Mouse (Mus musculus) intestine, embryonic 16.5 days (tissue): ENCODE measurements around the gene Lypd5. TPM values are rescaled to one million over a fixed set of nuclear protein-coding genes. Genes with fewer than 3 reads are reported as not detected.

ENCODE experiments used
- ATAC-seq: fragments of 200-750 bp; cut with Nextera tagmentation; 2 replicates; pipeline ENCODE4 v1.8.0; 2017; ENCODE audit warnings: moderate TSS enrichment, moderate library complexity
- H3K27ac ChIP-seq: fragments of 300-500 bp; sonication (generic); 2 replicates; pipeline ENCODE4 v1.5.1; 2014; ENCODE audit warnings: mild to moderate bottlenecking, low read length
- H3K27me3 ChIP-seq: fragments of 300-500 bp; sonication (generic); replicated peaks from 2 replicates; pipeline ENCODE4 v1.6.1; 2014; ENCODE audit warnings: low read length, control low read depth, mixed read lengths; ENCODE audit not compliant: control insufficient read depth, insufficient read depth
- H3K36me3 ChIP-seq: fragments of 300-500 bp; sonication (generic); 2 replicates; pipeline ENCODE4 v1.6.1; 2014; ENCODE audit warnings: low read length, control low read depth; ENCODE audit not compliant: control insufficient read depth, insufficient read depth
- H3K4me1 ChIP-seq: fragments of 300-500 bp; sonication (generic); 2 replicates; pipeline ENCODE4 v1.6.1; 2014; ENCODE audit warnings: low read length, control low read depth, mixed read lengths; ENCODE audit not compliant: control insufficient read depth, insufficient read depth
- H3K4me2 ChIP-seq: fragments of 300-500 bp; sonication (generic); 2 replicates; pipeline ENCODE4 v1.6.1; 2014; ENCODE audit warnings: low read depth, low read length, control low read depth
- H3K4me3 ChIP-seq: fragments of 300-500 bp; sonication (generic); 2 replicates; pipeline ENCODE4 v1.5.1; 2014; ENCODE audit warnings: mild to moderate bottlenecking, low read length
- H3K9ac ChIP-seq: fragments of 300-500 bp; sonication (generic); 2 replicates; pipeline ENCODE4 v1.6.1; 2014; ENCODE audit warnings: low read depth, low read length
- H3K9me3 ChIP-seq: fragments of 300-500 bp; sonication (generic); 2 replicates; pipeline ENCODE4 v1.6.1; 2016; ENCODE audit warnings: low read length, control low read depth; ENCODE audit not compliant: control insufficient read depth
- WGBS: fragments of 180-500 bp; shearing (Covaris S2); extraction: QIAGEN DNeasy Blood & Tissue Kit; methylation state at CpG from one replicate; pipeline ENCODE4 v1.1.7; 2014; 5-methylcytosine and 5-hydroxymethylcytosine counted together
- polyA plus RNA-seq: library from polyadenylated mRNA; unstranded; fragments of >200 nt; fragmentation: Nextera tagmentation; extraction: Ambion mirVana; gene quantifications from 2 replicates; pipeline ENCODE4 v1.2.1, GENCODE M21; 2015

The Lypd5 gene
- polyA plus RNA-seq, 1 experiment from 2014 or later = not detected

DNA sequence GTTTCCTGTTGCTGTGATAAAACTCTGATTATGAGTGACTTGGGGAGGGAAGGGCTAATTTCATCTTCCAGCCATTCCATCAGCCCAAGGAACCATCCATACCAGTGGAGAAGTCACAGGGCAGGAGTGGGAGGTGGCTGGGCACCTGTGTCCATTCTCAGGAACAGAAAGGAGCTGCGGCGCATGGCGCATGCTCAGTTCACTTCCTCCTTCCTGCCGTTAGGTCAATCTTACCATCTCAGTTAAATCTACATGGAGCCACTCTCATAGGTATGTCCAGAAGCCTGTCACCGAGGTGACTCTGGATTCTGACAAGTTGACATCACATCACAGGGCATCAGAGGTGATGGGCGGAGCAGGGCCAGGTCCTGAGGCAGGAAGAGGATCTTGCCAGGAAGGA is 6.7 kb downstream of the Lypd5 start:
- Histone ChIP-seq H3K27ac (no peak overlapping the region), H3K27me3 (no peaks in the 10 kb centered on the region), H3K36me3 (no peaks in the 10 kb centered on the region), H3K4me2 (no peak overlapping the region), H3K4me3 (no peak overlapping the region), H3K4me1 (no peaks in the 10 kb centered on the region), H3K9me3 (no peaks in the 10 kb centered on the region), H3K9ac (no peak overlapping the region)
- no peak for ATAC-seq
- WGBS = 83% methylated on average over 6 of the region's 6 CpGs

- Histone ChIP-seq H3K27me3 (no peaks in the 10 kb centered on the region), H3K4me3 (no peak overlapping the region), H3K36me3 (no peaks in the 10 kb centered on the region), H3K9ac (no peak overlapping the region), H3K27ac (no peak overlapping the region), H3K4me1 (no peaks in the 10 kb centered on the region), H3K9me3 (no peaks in the 10 kb centered on the region), H3K4me2 (no peak overlapping the region)
- no peak for ATAC-seq
- 75% methylated on average over 10 of the region's 10 CpGs for WGBS
Observed at GRCm38 (mm10) chr7:24356081-24356480, 7.1 kb downstream of the Lypd5 start.

- 50% methylated on average over 4 of the region's 4 CpGs for WGBS
- Histone ChIP-seq H3K27me3 (no peaks in the 10 kb centered on the region), H3K9me3 (no peaks in the 10 kb centered on the region), H3K9ac (no peak overlapping the region), H3K4me1 (no peaks in the 10 kb centered on the region), H3K4me3 (no peak overlapping the region), H3K36me3 (no peaks in the 10 kb centered on the region), H3K4me2 (no peak overlapping the region), H3K27ac (no peak overlapping the region)
- no peak for ATAC-seq
Observed at GRCm38 (mm10) chr7:24357899-24358298, 8.9 kb downstream of the Lypd5 start.

DNA sequence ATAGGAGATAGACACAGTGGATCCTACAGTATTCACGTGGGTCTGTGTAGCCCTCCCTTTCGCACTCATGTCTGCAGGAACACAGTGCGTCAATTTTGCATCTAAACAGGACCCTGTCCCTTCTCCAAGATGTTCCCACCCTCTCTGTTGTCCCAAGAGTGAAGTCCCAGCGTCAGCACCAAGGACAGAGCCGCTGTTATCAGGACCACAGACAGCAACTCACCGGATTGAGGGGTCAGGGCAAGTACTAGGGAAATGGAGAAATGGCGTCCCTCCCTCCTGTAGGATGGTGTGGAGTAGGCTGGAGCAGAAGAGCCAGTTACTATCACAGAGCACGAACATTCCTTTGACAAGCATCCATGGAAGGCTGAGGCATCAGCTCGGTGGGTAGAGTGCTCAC is 10.3 kb downstream of the Lypd5 start:
- H3K27ac ChIP-seq = no peak overlapping the region
- 26% methylated on average over 9 of the region's 9 CpGs for WGBS
- no peaks in the 10 kb centered on the region for H3K27me3 ChIP-seq
- no peaks in the 10 kb centered on the region for H3K36me3 ChIP-seq
- H3K4me1 ChIP-seq = no peaks in the 10 kb centered on the region
- H3K4me2 ChIP-seq = no peak overlapping the region
- H3K4me3 ChIP-seq = no peak overlapping the region
- no peaks in the 10 kb centered on the region for H3K9me3 ChIP-seq
- ATAC-seq = no peak
- no peak overlapping the region for H3K9ac ChIP-seq

DNA sequence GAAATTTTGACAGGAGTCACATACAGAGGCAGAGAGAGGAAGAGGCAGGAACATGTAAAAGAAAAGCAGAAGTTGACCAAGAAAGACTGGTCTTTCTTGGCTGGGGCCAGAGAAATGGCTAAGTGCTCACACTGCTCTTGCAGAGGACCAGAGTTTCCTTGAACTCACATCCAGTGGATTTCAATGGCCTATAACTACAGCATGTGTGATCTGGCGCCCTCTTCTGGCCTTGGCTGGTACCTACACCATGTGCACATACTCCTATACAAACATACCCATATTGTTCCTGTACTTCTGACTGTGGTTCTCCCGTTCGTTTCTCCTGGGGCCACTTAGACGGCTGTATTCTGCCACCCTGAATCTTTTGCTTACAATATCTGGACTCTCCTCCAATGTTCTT is 12.0 kb downstream of the Lypd5 start:
- ATAC-seq = no peak
- 65% methylated on average over 4 of the region's 4 CpGs for whole genome bisulfite sequencing
- no peaks in the 10 kb centered on the region for H3K9me3 ChIP-seq

DNA sequence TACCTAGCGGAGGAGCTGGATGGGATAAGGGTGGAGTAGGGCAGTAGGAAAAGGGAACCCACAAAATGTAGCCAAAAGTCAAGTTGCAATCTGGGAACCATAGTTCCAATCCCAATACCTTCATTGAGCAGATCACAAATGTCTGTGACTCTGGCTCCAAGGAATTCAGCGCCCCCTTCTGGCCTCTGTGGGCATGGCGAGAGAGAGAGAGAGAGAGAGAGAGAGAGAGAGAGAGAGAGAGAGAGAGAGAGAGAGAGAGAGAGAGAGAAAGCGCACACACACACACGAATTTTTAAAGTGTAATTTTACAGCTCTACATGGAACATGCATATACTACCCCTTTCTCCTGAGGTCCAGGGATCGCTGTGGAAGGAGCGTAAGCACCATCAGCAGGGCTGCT is 14.2 kb downstream of the Lypd5 start:
- ATAC-seq = no peak
- no peaks in the 10 kb centered on the region for H3K4me1 ChIP-seq
- no peak overlapping the region for H3K4me2 ChIP-seq
- no peak overlapping the region for H3K4me3 ChIP-seq
- H3K27me3 ChIP-seq = no peaks in the 10 kb centered on the region
- no peak overlapping the region for H3K9ac ChIP-seq
- H3K9me3 ChIP-seq = no peaks in the 10 kb centered on the region
- no peaks in the 10 kb centered on the region for H3K36me3 ChIP-seq
- WGBS = 18% methylated on average over 7 of the region's 7 CpGs
- no peak overlapping the region for H3K27ac ChIP-seq

More for the DNA sequence above, 12.0 kb downstream of the Lypd5 start:
- H3K36me3 ChIP-seq = no peaks in the 10 kb centered on the region
- H3K9ac ChIP-seq = no peak overlapping the region
- no peak overlapping the region for H3K27ac ChIP-seq
- H3K4me1 ChIP-seq = no peaks in the 10 kb centered on the region
- no peaks in the 10 kb centered on the region for H3K27me3 ChIP-seq
- no peak overlapping the region for H3K4me2 ChIP-seq
- H3K4me3 ChIP-seq = no peak overlapping the region

- no peak overlapping the region for H3K4me2 ChIP-seq
- no peaks in the 10 kb centered on the region for H3K36me3 ChIP-seq
- 22% methylated on average over 10 of the region's 10 CpGs for WGBS
- H3K27me3 ChIP-seq = no peaks in the 10 kb centered on the region
- no peak overlapping the region for H3K27ac ChIP-seq
- 0 out of 2 replicates have a peak overlapping the region, but pooled peaks have one; percentile 3 for H3K9ac ChIP-seq
- no peak overlapping the region for H3K4me3 ChIP-seq
- peak; percentile 75 for ATAC-seq
- no peaks in the 10 kb centered on the region for H3K9me3 ChIP-seq
- H3K4me1 ChIP-seq = no peaks in the 10 kb centered on the region
Observed at GRCm38 (mm10) chr7:24364827-24365226, 15.8 kb downstream of the Lypd5 start.

DNA sequence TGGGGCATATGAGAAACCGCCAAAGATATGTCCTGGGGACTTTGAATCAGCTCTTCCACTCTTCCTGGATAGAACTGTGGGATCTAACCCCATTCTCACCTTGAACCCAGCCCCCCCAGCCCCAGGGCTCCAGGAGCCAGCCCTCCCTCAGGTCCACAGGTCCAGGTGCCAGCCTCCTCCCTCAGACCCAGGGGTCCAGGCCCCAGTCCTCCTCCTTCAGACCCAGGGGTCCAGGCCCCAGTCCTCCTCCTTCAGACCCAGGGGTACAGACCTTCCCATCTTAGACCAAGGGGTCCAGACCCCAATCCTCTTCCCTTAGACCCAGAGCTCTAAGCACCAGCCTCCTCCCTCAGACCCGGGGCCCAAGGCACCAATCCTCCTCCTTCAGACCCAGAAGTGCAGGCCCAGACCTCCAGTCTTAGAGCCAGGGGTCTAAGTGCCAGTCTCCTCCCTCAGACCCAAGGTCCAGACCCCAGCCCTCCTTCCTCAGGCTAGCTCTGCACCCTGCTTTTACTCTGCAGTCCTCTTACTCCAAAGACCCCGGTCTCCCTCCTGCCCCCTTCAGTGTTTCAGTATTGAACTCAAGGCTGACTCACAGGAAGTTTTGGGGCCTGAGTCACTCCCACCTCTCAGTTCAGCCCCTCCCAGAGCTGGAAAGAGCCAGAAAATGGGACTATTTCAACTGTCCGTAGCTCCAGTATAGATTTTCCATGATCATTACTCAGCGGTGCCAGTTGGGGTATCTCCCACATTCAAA is 16.4 kb downstream of the Lypd5 start:
- no peaks in the 10 kb centered on the region for H3K36me3 ChIP-seq
- 0 out of 2 replicates have a peak overlapping the region, but pooled peaks have one; percentile 3 for H3K9ac ChIP-seq
- no peak overlapping the region for H3K27ac ChIP-seq
- ATAC-seq = peak; percentile 14; the same call in 1 of the 2 replicates
- no peaks in the 10 kb centered on the region for H3K27me3 ChIP-seq
- no peaks in the 10 kb centered on the region for H3K9me3 ChIP-seq
- no peak overlapping the region for H3K4me3 ChIP-seq
- WGBS = 72% methylated on average over 5 of the region's 5 CpGs
- H3K4me2 ChIP-seq = no peak overlapping the region
- H3K4me1 ChIP-seq = peaks cover 5% of the 10 kb centered on the region

- WGBS = 71% methylated on average over 15 of the region's 15 CpGs
- Histone ChIP-seq H3K27me3 (no peaks in the 10 kb centered on the region), H3K9me3 (no peaks in the 10 kb centered on the region), H3K9ac (no peak overlapping the region), H3K4me3 (no peak overlapping the region), H3K4me2 (no peak overlapping the region), H3K4me1 (peaks cover 5% of the 10 kb centered on the region), H3K27ac (no peak overlapping the region), H3K36me3 (no peaks in the 10 kb centered on the region)
- ATAC-seq = no peak
Observed at GRCm38 (mm10) chr7:24366716-24367632, 18.0 kb downstream of the Lypd5 start.
